Mouse (Mus musculus) midbrain, embryonic 15.5 days (tissue): ENCODE data around the gene Fhl1. TPM values are rescaled to one million over a fixed set of nuclear protein-coding genes. Genes with fewer than 3 reads are reported as not detected.
A peak's percentile ranks its signal among the peaks of the same experiment; 100 is the strongest.

ENCODE experiments used
- ATAC-seq: fragments of 200-750 bp; cut with Nextera tagmentation; replicated peaks from 2 replicates; pipeline ENCODE4 v1.8.0; 2017; ENCODE audit warnings: moderate TSS enrichment
- H3K27ac ChIP-seq: fragments of 300-500 bp; sonication (generic); 2 replicates; pipeline ENCODE4 v1.5.1; 2015; ENCODE audit warnings: mild to moderate bottlenecking, inconsistent platforms
- H3K27me3 ChIP-seq: fragments of 300-500 bp; sonication (generic); replicated peaks from 2 replicates; pipeline ENCODE4 v1.6.1; 2015; ENCODE audit warnings: inconsistent platforms
- H3K36me3 ChIP-seq: fragments of 300-500 bp; sonication (generic); replicated peaks from 2 replicates; pipeline ENCODE4 v1.6.1; 2015; ENCODE audit warnings: inconsistent platforms
- H3K4me1 ChIP-seq: fragments of 300-500 bp; sonication (generic); 2 replicates; pipeline ENCODE4 v1.6.1; 2015; ENCODE audit warnings: inconsistent platforms
- H3K4me2 ChIP-seq: fragments of 300-500 bp; sonication (generic); 2 replicates; pipeline ENCODE4 v1.6.1; 2015; ENCODE audit warnings: inconsistent platforms, mild to moderate bottlenecking, moderate library complexity
- H3K4me3 ChIP-seq: fragments of 300-500 bp; sonication (generic); 2 replicates; pipeline ENCODE4 v1.5.1; 2015; ENCODE audit warnings: mild to moderate bottlenecking, inconsistent platforms
- H3K9ac ChIP-seq: fragments of 300-500 bp; sonication (generic); 2 replicates; pipeline ENCODE4 v1.6.1; 2015; ENCODE audit warnings: mild to moderate bottlenecking, inconsistent platforms
- H3K9me3 ChIP-seq: fragments of 300-500 bp; sonication (generic); 2 replicates; pipeline ENCODE4 v1.6.1; 2016; ENCODE audit warnings: inconsistent platforms
- WGBS: fragments of 180-500 bp; shearing (Covaris S2); methylation state at CpG from one replicate; pipeline ENCODE4 v1.1.7; 2015; ENCODE audit warnings: mixed read lengths; 5-methylcytosine and 5-hydroxymethylcytosine counted together
- polyA plus RNA-seq: library from polyadenylated mRNA; unstranded; fragments of >200 nt; fragmentation: Nextera tagmentation; extraction: Ambion mirVana; gene quantifications from 2 replicates; pipeline ENCODE4 v1.2.1, GENCODE M21; 2015

Gene Fhl1
- polyA plus RNA-seq, 1 experiment from 2014 or later, result 177 TPM

DNA sequence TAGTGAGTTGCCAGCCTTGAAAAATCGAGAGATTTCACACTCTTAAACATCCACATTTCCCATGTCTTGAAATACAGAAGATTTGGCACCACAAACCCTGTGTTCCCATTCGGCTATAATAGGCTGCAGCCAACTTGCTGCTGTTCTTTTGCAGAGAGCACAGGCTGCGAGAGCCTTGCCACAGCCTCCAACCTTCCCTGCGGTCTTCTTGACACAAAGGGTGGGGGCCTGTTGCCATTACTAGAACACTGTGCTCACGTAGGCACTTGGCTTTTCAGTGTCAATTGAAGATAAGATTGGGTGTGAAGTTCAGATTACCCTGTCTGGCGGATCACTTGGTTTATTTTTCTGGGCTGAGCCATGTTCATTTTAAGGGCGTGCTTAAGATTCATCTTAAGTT lies 24.8 kb downstream of the Fhl1 start:
- Histone ChIP-seq H3K4me1 (no peaks in the 10 kb centered on the region), H3K27me3 (no peaks in the 10 kb centered on the region), H3K4me2 (no peak overlapping the region), H3K9me3 (no peaks in the 10 kb centered on the region), H3K4me3 (no peak overlapping the region), H3K36me3 (no peaks in the 10 kb centered on the region), H3K9ac (no peak overlapping the region), H3K27ac (no peak overlapping the region)
- ATAC-seq, result no peak
- WGBS, result 78% methylated on average over 7 of the region's 7 CpGs

DNA sequence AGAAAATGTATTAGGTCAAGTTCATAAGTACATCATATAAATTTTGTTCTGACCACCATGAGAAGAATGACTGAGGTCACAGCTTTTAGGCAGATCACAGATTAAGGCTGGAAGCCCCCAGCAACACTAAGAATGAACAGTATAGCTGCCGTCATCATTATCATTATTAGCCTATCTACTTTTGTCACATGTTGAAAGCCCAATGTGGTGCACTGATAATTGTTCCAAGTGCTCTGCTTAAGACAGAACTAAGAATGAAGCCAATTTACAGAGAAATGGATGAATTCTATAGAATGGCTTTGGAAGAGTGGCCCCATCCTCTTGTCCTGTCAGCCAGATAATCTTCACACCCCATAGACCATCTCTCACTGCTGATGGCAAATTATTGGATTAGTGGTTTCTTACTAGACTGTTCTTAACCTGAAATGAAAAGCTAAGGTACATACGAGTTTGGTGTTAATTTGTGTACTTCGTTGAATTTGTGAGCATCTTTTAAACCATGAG lies 28.7 kb downstream of the Fhl1 start:
- WGBS, result 89% methylated on average over 3 of the region's 3 CpGs
- no peak for ATAC-seq
- H3K27me3 ChIP-seq, result no peaks in the 10 kb centered on the region
- H3K9me3 ChIP-seq, result no peaks in the 10 kb centered on the region
- no peaks in the 10 kb centered on the region for H3K4me1 ChIP-seq
- H3K27ac ChIP-seq, result no peak overlapping the region
- no peaks in the 10 kb centered on the region for H3K36me3 ChIP-seq
- no peak overlapping the region for H3K9ac ChIP-seq
- no peak overlapping the region for H3K4me3 ChIP-seq
- no peak overlapping the region for H3K4me2 ChIP-seq

- no peak for ATAC-seq
These were observed 38.3 kb downstream of the Fhl1 start for GRCm38 (mm10) chrX:56769838-56770237.

DNA sequence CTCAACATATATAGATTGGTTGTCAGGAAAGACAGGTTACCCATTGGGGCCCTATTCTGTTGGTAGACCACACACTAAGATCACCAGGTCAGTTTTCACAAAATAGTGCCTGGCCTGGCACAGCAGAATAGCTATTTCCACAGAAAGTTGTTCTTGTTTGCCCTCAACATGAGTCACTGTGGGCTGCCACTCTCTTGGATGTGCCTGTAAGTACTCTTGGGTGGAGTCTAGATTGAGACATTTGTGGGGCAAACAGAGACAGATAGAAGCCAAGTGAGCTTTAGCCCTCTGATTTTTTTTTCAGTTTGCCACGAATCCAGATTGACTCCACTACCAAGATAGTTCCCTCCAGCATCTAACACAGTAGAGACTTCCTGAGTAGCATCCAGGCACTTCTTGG lies 40.2 kb downstream of the Fhl1 start:
- Histone ChIP-seq H3K4me3 (no peak overlapping the region), H3K36me3 (no peaks in the 10 kb centered on the region), H3K4me1 (no peaks in the 10 kb centered on the region), H3K4me2 (no peak overlapping the region), H3K27ac (no peak overlapping the region), H3K9ac (no peak overlapping the region), H3K9me3 (no peaks in the 10 kb centered on the region), H3K27me3 (no peaks in the 10 kb centered on the region)
- WGBS, result 75% methylated on average over 1 of the region's 1 CpGs
- ATAC-seq, result no peak

More at GRCm38 (mm10) chrX:56769838-56770237, 38.3 kb downstream of the Fhl1 start:
- no peaks in the 10 kb centered on the region for H3K9me3 ChIP-seq
- H3K4me3 ChIP-seq, result no peak overlapping the region
- H3K27ac ChIP-seq, result no peak overlapping the region
- H3K9ac ChIP-seq, result no peak overlapping the region
- no peaks in the 10 kb centered on the region for H3K27me3 ChIP-seq
- H3K4me2 ChIP-seq, result no peak overlapping the region
- H3K36me3 ChIP-seq, result no peaks in the 10 kb centered on the region
- no peaks in the 10 kb centered on the region for H3K4me1 ChIP-seq

GRCm38 (mm10) chrX:56773329-56773728 lies 41.7 kb downstream of the Fhl1 start:
- Histone ChIP-seq H3K4me1 (no peaks in the 10 kb centered on the region), H3K27me3 (no peaks in the 10 kb centered on the region), H3K9ac (no peak overlapping the region), H3K9me3 (no peaks in the 10 kb centered on the region), H3K36me3 (no peaks in the 10 kb centered on the region), H3K27ac (no peak overlapping the region), H3K4me2 (no peak overlapping the region), H3K4me3 (no peak overlapping the region)
- 92% methylated on average over 4 of the region's 4 CpGs for WGBS
- ATAC-seq, result no peak

GRCm38 (mm10) chrX:56786281-56787061 lies 54.9 kb downstream of the Fhl1 start:
- 55% methylated on average over 6 of the region's 6 CpGs for WGBS
- H3K9ac ChIP-seq, result no peak overlapping the region
- ATAC-seq, result peak; percentile 45; the same call in 1 of the 2 replicates

GRCm38 (mm10) chrX:56787486-56787885 lies 55.9 kb downstream of the Fhl1 start:
- no peaks in the 10 kb centered on the region for H3K4me1 ChIP-seq
- WGBS, result 82% methylated on average over 3 of the region's 3 CpGs
- H3K4me2 ChIP-seq, result no peak overlapping the region
- no peak overlapping the region for H3K9ac ChIP-seq
- no peak for ATAC-seq
- no peaks in the 10 kb centered on the region for H3K36me3 ChIP-seq
- no peaks in the 10 kb centered on the region for H3K9me3 ChIP-seq
- no peak overlapping the region for H3K4me3 ChIP-seq
- H3K27ac ChIP-seq, result no peak overlapping the region
- H3K27me3 ChIP-seq, result no peaks in the 10 kb centered on the region

More at GRCm38 (mm10) chrX:56786281-56787061, 54.9 kb downstream of the Fhl1 start:
- Histone ChIP-seq H3K4me1 (no peaks in the 10 kb centered on the region), H3K27me3 (no peaks in the 10 kb centered on the region), H3K4me3 (no peak overlapping the region), H3K4me2 (no peak overlapping the region), H3K36me3 (no peaks in the 10 kb centered on the region), H3K9me3 (no peaks in the 10 kb centered on the region), H3K27ac (no peak overlapping the region)

- no peaks in the 10 kb centered on the region for H3K9me3 ChIP-seq
- 80% methylated on average over 4 of the region's 4 CpGs for WGBS
These were observed 59.0 kb downstream of the Fhl1 start for GRCm38 (mm10) chrX:56790591-56790990.

DNA sequence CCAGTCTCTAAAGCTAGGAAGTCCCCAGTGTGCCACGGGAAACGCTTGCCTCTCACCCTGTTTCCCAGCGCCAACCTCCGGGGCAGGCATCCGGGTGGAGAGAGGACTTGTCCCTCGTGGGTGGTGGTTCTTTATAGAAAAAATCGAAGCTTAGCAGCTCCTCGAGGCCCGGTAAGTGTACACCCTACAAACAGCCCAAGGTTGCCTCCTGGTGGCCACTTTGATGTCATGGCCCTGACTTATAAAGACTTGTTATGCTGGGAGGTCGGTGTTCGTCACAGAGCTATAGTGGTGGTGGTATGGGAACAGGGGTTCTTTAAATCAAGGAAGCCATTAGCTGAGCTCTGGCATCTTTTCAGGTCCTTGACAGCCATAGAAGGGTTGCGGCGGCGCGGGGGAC lies 59.7 kb downstream of the Fhl1 start:
- no peak overlapping the region for H3K4me2 ChIP-seq
- no peak overlapping the region for H3K4me3 ChIP-seq
- no peaks in the 10 kb centered on the region for H3K27me3 ChIP-seq
- H3K36me3 ChIP-seq, result no peaks in the 10 kb centered on the region
- H3K4me1 ChIP-seq, result no peaks in the 10 kb centered on the region
- peak; percentile 58; the same call in 1 of the 2 replicates for ATAC-seq
- H3K27ac ChIP-seq, result no peak overlapping the region
- WGBS, result 51% methylated on average over 15 of the region's 15 CpGs
- no peaks in the 10 kb centered on the region for H3K9me3 ChIP-seq
- H3K9ac ChIP-seq, result no peak overlapping the region

More at GRCm38 (mm10) chrX:56790591-56790990, 59.0 kb downstream of the Fhl1 start:
- Histone ChIP-seq H3K4me3 (no peak overlapping the region), H3K27ac (no peak overlapping the region), H3K4me2 (no peak overlapping the region), H3K9ac (no peak overlapping the region), H3K27me3 (no peaks in the 10 kb centered on the region), H3K4me1 (no peaks in the 10 kb centered on the region), H3K36me3 (no peaks in the 10 kb centered on the region)
- no peak for ATAC-seq

- no peak within 1 kb of the TSS for H3K27ac ChIP-seq
- H3K4me1 ChIP-seq, result no peaks in the 10 kb centered on the region
- H3K4me3 ChIP-seq, result peak within 1 kb of the TSS; percentile 40
- H3K36me3 ChIP-seq, result no peaks in the 10 kb centered on the region
- H3K9me3 ChIP-seq, result no peaks in the 10 kb centered on the region
- H3K9ac ChIP-seq, result no peak within 1 kb of the TSS
- WGBS, result 23% methylated on average over 35 of the region's 35 CpGs
- peak; percentile 62; the same call in 1 of the 2 replicates for ATAC-seq
- H3K27me3 ChIP-seq, result no peaks in the 10 kb centered on the region
- peak within 1 kb of the TSS; percentile 70 for H3K4me2 ChIP-seq
These were observed 90.4 kb downstream of the Fhl1 start, which contains the start of gene Map7d3 for GRCm38 (mm10) chrX:56821765-56822603. TSS of gene Map7d3 (minus strand) at chrX:56822326.

GRCm38 (mm10) chrX:56827492-56827891 lies 95.9 kb downstream of the Fhl1 start:
- H3K4me3 ChIP-seq, result no peak overlapping the region
- H3K4me2 ChIP-seq, result no peak overlapping the region
- no peaks in the 10 kb centered on the region for H3K9me3 ChIP-seq
- no peak overlapping the region for H3K9ac ChIP-seq
- no peaks in the 10 kb centered on the region for H3K36me3 ChIP-seq
- H3K27me3 ChIP-seq, result no peaks in the 10 kb centered on the region
- H3K4me1 ChIP-seq, result no peaks in the 10 kb centered on the region
- WGBS, result 82% methylated on average over 6 of the region's 6 CpGs
- no peak overlapping the region for H3K27ac ChIP-seq
- ATAC-seq, result no peak

GRCm38 (mm10) chrX:56835842-56836241 lies 104.3 kb downstream of the Fhl1 start:
- H3K4me3 ChIP-seq, result no peak overlapping the region
- no peak overlapping the region for H3K27ac ChIP-seq
- no peak overlapping the region for H3K4me2 ChIP-seq
- no peaks in the 10 kb centered on the region for H3K4me1 ChIP-seq
- no peak for ATAC-seq
- 87% methylated on average over 6 of the region's 6 CpGs for WGBS
- H3K9me3 ChIP-seq, result no peaks in the 10 kb centered on the region
- H3K36me3 ChIP-seq, result no peaks in the 10 kb centered on the region
- H3K9ac ChIP-seq, result no peak overlapping the region
- no peaks in the 10 kb centered on the region for H3K27me3 ChIP-seq
